Mouse (Mus musculus) forebrain, embryonic 15.5 days (tissue): ENCODE data around the gene Mical2. TPM values are rescaled to one million over a fixed set of nuclear protein-coding genes. Genes with fewer than 3 reads are reported as not detected.

Source experiments
- polyA plus RNA-seq: library from polyadenylated mRNA; unstranded; fragments of >200 nt; fragmentation: Nextera tagmentation; extraction: Ambion mirVana; gene quantifications from 2 replicates; pipeline ENCODE4 v1.2.1, GENCODE M21; 2015

Mical2 gene
- polyA plus RNA-seq, 1 experiment from 2014 or later, result 7.0 TPM

Other genes with a start within 250 kb of the Mical2 start
- 88.1 and 91.3 TPM in 2 replicates for gene Usp47, start 202.4 kb upstream of the Mical2 start, polyA plus RNA-seq
- gene Dkk3, start 66.8 kb upstream of the Mical2 start, polyA plus RNA-seq, result 22.3 and 25.9 TPM in 2 replicates
- gene Parva, start 201.6 kb downstream of the Mical2 start, polyA plus RNA-seq, result 21.0 and 22.2 TPM in 2 replicates